Mouse (Mus musculus): ENCODE data around the gene Gna13. TPM values are rescaled to one million over a fixed set of nuclear protein-coding genes. Genes with fewer than 3 reads are reported as not detected.

The Gna13 gene
- total and polyA plus RNA-seq, 3 experiments = 12.7 to 30.9 (median 30.8) TPM

DNA sequence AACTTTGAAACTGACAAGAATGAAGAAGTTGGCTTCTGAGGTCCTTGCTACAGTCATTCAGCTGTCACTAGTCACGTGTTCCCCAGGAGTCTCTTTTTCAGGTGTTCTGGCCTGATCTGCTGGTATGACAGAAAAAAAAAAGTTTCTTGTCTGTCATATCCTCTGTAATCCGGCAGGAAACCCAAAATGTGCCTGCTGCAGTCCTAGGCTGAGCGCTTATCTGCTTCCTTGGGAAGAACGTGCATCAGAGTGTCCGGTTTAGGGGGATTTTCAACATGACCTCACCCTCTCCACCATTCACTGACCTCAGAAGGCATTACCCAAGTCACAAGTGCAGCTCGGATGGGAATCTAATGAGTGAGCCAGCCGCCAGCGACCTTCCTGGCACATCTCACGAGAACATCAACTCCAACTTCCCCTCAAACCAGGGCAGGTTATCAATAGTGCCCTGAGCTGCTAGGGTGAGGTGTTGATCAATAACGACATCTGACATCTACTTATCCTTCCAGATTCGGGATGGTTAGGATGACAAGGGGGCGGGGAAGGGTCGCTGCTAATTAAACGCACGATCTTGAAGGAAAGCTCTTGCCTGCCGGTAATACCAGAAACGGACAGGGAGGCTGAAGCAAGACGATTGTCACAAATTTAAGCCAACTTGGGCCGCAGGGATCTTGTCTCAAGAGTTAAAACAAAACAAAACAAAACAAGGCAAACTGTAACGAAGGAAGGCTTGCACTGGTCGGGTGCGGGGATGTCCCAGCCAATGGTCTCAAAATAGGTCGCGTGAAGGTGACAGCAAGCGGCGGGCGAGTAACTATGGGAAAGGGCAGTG, 784 bp upstream of the Gna13 start:
- H3K27me3 ChIP-seq (ENCODE audit: control insufficient read depth, insufficient read depth, low read length) = no peaks in the 10 kb centered on the region
- 1% methylated on average over 27 of the region's 27 CpGs for WGBS
- peaks cover 5% of the 10 kb centered on the region; the same call in 1 of the 2 replicates for H3K79me2 ChIP-seq (replicated peaks; ENCODE audit: control insufficient read depth, insufficient read depth, low read length)
- H3K27ac ChIP-seq = peak overlapping the region; percentile 96
- intact Hi-C loops (cut with DNase I) = loop anchor here (1.0 to 10.0 kb wide), 5 partner anchors 13 to 973 kb away; partner anchors contain the start of genes Abca5, Amz2 and Wipi1
- peaks cover 24% of the 10 kb centered on the region for H3K36me3 ChIP-seq (ENCODE audit: control insufficient read depth, insufficient read depth, low read length)
- H3K9ac ChIP-seq (ENCODE audit: low read depth, low read length) = peak overlapping the region; percentile 78
- peak; percentile 55 to 57 for DNase-seq
- peaks cover 16% of the 10 kb centered on the region for H3K4me1 ChIP-seq (ENCODE audit: control insufficient read depth, insufficient read depth, low read length)
- H3K4me3 ChIP-seq = peak overlapping the region; percentile 97
- TF ChIP-seq CTCF (IDR thresholded peaks at IDR 0.05) (peak; percentile 39), EP300 (IDR thresholded peaks at IDR 0.05; ENCODE audit: insufficient read depth, low read depth, low read length) (peak; percentile 54; the same call in 1 of the 2 replicates), POLR2A (IDR thresholded peaks at IDR 0.05; ENCODE audit: insufficient read depth, low read depth, low read length) (no peak)

DNA sequence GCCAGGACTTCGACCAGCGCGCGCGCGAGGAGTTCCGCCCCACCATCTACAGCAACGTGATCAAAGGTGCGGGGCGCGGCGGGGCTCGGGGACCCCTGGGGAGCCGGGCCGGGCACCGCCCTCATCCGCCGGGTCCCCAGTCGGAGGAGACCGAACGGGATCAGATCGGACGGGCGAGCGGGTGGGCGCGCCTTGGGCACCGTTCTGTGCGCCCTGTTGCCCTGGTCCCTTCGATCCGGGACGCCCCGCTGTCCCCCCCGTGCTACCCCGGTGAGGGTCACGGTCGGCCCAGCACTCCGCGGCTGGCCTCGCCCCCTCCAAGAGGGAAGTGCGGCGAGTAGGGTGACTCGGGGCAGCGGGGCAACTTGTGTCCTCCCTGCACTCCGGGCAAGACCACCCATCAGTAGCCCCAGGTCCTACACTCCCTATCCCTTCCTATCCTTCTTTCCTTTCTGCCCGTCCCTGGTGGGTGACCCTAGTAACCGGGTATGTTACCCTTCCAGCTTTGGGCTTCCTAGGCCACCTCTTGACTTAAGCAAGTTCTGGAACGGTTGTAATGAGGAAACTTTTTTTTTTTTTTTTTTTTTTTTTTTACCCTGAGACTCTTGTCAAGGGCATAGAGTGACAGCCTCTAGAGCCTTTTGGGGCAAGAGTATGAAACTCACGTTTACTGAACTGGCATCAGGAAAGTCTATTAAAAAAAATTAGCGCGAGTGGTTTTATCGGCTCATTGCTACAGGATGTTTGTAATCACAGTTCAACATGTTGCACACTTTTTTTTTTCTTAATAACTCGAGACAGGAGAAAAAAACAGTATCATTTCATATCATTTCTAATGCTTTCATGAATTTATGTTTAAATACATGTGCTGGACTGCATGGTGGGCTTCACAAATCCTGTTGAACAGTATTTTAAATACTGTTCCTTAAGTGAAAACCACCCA, 831 bp downstream of the Gna13 start:
- Histone ChIP-seq H3K9ac (ENCODE audit: low read depth, low read length) (peak overlapping the region; percentile 94), H3K79me2 (replicated peaks; ENCODE audit: control insufficient read depth, insufficient read depth, low read length) (peaks cover 5% of the 10 kb centered on the region; the same call in 1 of the 2 replicates), H3K4me3 (peak overlapping the region; percentile 98), H3K4me1 (ENCODE audit: control insufficient read depth, insufficient read depth, low read length) (peaks cover 24% of the 10 kb centered on the region), H3K36me3 (ENCODE audit: control insufficient read depth, insufficient read depth, low read length) (peaks cover 39% of the 10 kb centered on the region), H3K27ac (peak overlapping the region; percentile 96), H3K27me3 (ENCODE audit: control insufficient read depth, insufficient read depth, low read length) (no peaks in the 10 kb centered on the region)
- intact Hi-C loops (cut with DNase I) = loop anchor here (2.0 to 10.0 kb wide), 4 partner anchors 15 to 971 kb away; partner anchors contain the start of genes Abca5, Amz2 and Wipi1
- TF ChIP-seq EP300 (IDR thresholded peaks at IDR 0.05; ENCODE audit: insufficient read depth, low read depth, low read length) (0 out of 2 replicates have a peak, but pooled peaks have one; percentile 22), POLR2A (IDR thresholded peaks at IDR 0.05; ENCODE audit: insufficient read depth, low read depth, low read length) (no peak), CTCF (IDR thresholded peaks at IDR 0.05) (no peak)
- WGBS = under 1% methylated on average over 46 of the region's 53 CpGs
- DNase-seq = peak; percentile 77 to 79

DNA sequence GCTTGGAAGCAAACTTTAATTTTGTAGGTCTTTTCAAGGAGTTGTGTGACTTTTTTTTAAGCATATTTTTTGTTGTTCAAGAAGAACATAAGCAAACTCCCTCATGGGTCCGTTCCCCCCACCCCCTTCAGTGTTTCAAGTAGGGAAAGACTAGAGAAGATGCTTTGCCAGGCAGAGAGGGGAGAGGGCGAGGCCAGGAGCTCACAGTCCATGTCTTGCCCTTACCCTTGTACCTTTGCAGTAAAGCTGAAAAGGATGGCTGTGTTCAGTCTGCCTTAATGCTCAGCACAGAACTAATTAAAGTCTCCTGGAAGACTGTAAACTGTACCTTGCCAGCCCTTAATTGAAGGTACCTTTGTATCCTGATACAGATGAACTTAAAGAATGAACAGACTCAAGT, 1.7 kb downstream of the Gna13 start:
- H3K79me2 ChIP-seq (replicated peaks; ENCODE audit: control insufficient read depth, insufficient read depth, low read length) = peaks cover 9% of the 10 kb centered on the region
- WGBS = 34% methylated on average over 2 of the region's 2 CpGs
- H3K9ac ChIP-seq (ENCODE audit: low read depth, low read length) = peak overlapping the region; percentile 46
- peak overlapping the region; percentile 96 for H3K27ac ChIP-seq
- TF ChIP-seq CTCF (IDR thresholded peaks at IDR 0.05) (no peak), EP300 (IDR thresholded peaks at IDR 0.05; ENCODE audit: insufficient read depth, low read depth, low read length) (no peak), POLR2A (IDR thresholded peaks at IDR 0.05; ENCODE audit: insufficient read depth, low read depth, low read length) (no peak)
- DNase-seq = no peak
- peaks cover 29% of the 10 kb centered on the region for H3K4me1 ChIP-seq (ENCODE audit: control insufficient read depth, insufficient read depth, low read length)
- no peaks in the 10 kb centered on the region for H3K27me3 ChIP-seq (ENCODE audit: control insufficient read depth, insufficient read depth, low read length)
- peaks cover 45% of the 10 kb centered on the region for H3K36me3 ChIP-seq (ENCODE audit: control insufficient read depth, insufficient read depth, low read length)
- intact Hi-C loops (cut with DNase I) = loop anchor here (10.0 kb wide), 1 partner anchor 970 kb away; the partner anchor contains the start of gene Abca5
- peak overlapping the region; percentile 14 for H3K4me3 ChIP-seq

DNA sequence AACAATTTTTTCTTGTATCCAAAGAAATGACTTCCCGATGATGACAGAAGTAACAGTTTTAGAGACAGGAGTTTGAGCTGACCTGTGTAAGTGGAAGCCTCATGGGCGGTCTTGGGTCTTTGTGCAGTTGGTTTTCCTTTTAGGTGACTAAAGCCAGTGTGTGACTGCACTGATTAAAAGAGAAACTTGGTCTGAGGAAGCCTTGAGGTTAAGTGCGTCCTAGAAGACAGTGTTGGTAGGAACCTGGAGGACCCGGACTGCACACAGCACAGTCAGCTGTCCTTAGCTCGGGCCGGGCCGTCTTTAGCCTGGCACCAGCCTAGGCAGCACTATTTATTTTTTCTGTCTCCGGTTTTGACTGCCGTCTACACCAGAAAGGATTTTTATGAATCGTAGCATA, 2.2 kb downstream of the Gna13 start:
- no peak for TF ChIP-seq CTCF (IDR thresholded peaks at IDR 0.05)
- TF ChIP-seq POLR2A (IDR thresholded peaks at IDR 0.05; ENCODE audit: insufficient read depth, low read depth, low read length) = no peak
- TF ChIP-seq EP300 (IDR thresholded peaks at IDR 0.05; ENCODE audit: insufficient read depth, low read depth, low read length) = no peak
- 27% methylated on average over 10 of the region's 10 CpGs for WGBS
- Histone ChIP-seq H3K9ac (ENCODE audit: low read depth, low read length) (peak overlapping the region; percentile 10; the same call in 1 of the 2 replicates), H3K36me3 (ENCODE audit: control insufficient read depth, insufficient read depth, low read length) (peaks cover 50% of the 10 kb centered on the region), H3K27me3 (ENCODE audit: control insufficient read depth, insufficient read depth, low read length) (no peaks in the 10 kb centered on the region), H3K4me3 (peak overlapping the region; percentile 14), H3K79me2 (replicated peaks; ENCODE audit: control insufficient read depth, insufficient read depth, low read length) (peaks cover 9% of the 10 kb centered on the region), H3K4me1 (ENCODE audit: control insufficient read depth, insufficient read depth, low read length) (peaks cover 29% of the 10 kb centered on the region), H3K27ac (peak overlapping the region; percentile 24; the same call in 1 of the 2 replicates)
- no peak for DNase-seq
- intact Hi-C loops (cut with DNase I) = loop anchor here (10.0 kb wide), 1 partner anchor 970 kb away; the partner anchor contains the start of gene Abca5

DNA sequence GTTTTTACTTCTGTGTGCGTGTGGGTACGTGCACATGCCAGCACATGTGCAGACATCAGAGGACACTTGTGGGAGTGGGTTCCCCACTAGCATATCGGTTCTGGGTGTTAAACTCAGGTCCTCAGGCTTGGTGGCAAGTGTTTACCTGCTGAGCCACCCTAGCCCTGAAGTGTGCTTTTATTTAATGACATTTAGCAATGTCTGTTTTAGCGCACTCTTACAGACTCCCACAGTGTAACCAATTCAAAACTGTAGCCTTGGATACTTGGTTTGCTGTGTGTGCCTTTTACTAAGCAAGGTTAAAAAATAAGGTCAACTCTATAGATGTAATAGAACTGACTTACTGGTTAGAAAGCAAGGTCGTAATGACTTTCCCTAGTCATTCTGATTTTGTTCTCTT, 3.2 kb downstream of the Gna13 start:
- WGBS = 86% methylated on average over 5 of the region's 5 CpGs
- Histone ChIP-seq H3K4me1 (ENCODE audit: control insufficient read depth, insufficient read depth, low read length) (peaks cover 31% of the 10 kb centered on the region), H3K27ac (no peak overlapping the region), H3K27me3 (ENCODE audit: control insufficient read depth, insufficient read depth, low read length) (no peaks in the 10 kb centered on the region), H3K79me2 (replicated peaks; ENCODE audit: control insufficient read depth, insufficient read depth, low read length) (peaks cover 9% of the 10 kb centered on the region), H3K4me3 (no peak overlapping the region), H3K36me3 (ENCODE audit: control insufficient read depth, insufficient read depth, low read length) (peaks cover 52% of the 10 kb centered on the region), H3K9ac (ENCODE audit: low read depth, low read length) (no peak overlapping the region)
- intact Hi-C loops (cut with DNase I) = loop anchor here (10.0 kb wide), 1 partner anchor 969 kb away; the partner anchor contains the start of gene Abca5
- no peak for DNase-seq
- TF ChIP-seq CTCF (IDR thresholded peaks at IDR 0.05) = no peak
- TF ChIP-seq EP300 (IDR thresholded peaks at IDR 0.05; ENCODE audit: insufficient read depth, low read depth, low read length) = no peak
- TF ChIP-seq POLR2A (IDR thresholded peaks at IDR 0.05; ENCODE audit: insufficient read depth, low read depth, low read length) = no peak
